Mouse (Mus musculus) embryonic facial prominence, embryonic 15.5 days (tissue): ENCODE data around the gene Gm20388. TPM values are rescaled to one million over a fixed set of nuclear protein-coding genes. Genes with fewer than 3 reads are reported as not detected.

Experiments
- ATAC-seq: fragments of 200-750 bp; cut with Nextera tagmentation; 2 replicates; pipeline ENCODE4 v1.8.0; 2017; ENCODE audit warnings: low read depth, moderate TSS enrichment; ENCODE audit not compliant: insufficient number of reproducible peaks, low FRiP score, low TSS enrichment
- H3K27ac ChIP-seq: fragments of 300-500 bp; sonication (generic); replicated peaks from 2 replicates; pipeline ENCODE4 v1.5.1; 2015; ENCODE audit warnings: mild to moderate bottlenecking, inconsistent platforms
- H3K27me3 ChIP-seq: fragments of 300-500 bp; sonication (generic); 2 replicates; pipeline ENCODE4 v1.6.1; 2015; ENCODE audit warnings: inconsistent platforms
- H3K36me3 ChIP-seq: fragments of 300-500 bp; sonication (generic); 2 replicates; pipeline ENCODE4 v1.6.1; 2015; ENCODE audit warnings: mild to moderate bottlenecking, inconsistent platforms
- H3K4me1 ChIP-seq: fragments of 300-500 bp; sonication (generic); 2 replicates; pipeline ENCODE4 v1.6.1; 2015; ENCODE audit warnings: inconsistent platforms
- H3K4me2 ChIP-seq: fragments of 300-500 bp; sonication (generic); replicated peaks from 2 replicates; pipeline ENCODE4 v1.6.1; 2015; ENCODE audit warnings: mild to moderate bottlenecking, inconsistent platforms
- H3K4me3 ChIP-seq: fragments of 300-500 bp; sonication (generic); replicated peaks from 2 replicates; pipeline ENCODE4 v1.5.1; 2015; ENCODE audit warnings: mild to moderate bottlenecking, inconsistent platforms
- H3K9ac ChIP-seq: fragments of 300-500 bp; sonication (generic); 2 replicates; pipeline ENCODE4 v1.6.1; 2015; ENCODE audit warnings: inconsistent platforms
- H3K9me3 ChIP-seq: fragments of 300-500 bp; sonication (generic); replicated peaks from 2 replicates; pipeline ENCODE4 v1.6.1; 2016; ENCODE audit warnings: inconsistent platforms
- WGBS: fragments of 180-500 bp; shearing (Covaris S2); methylation state at CpG from one replicate; pipeline ENCODE4 v1.1.7; 2015; 5-methylcytosine and 5-hydroxymethylcytosine counted together
- polyA plus RNA-seq: library from polyadenylated mRNA; unstranded; fragments of >200 nt; fragmentation: Nextera tagmentation; extraction: Ambion mirVana; gene quantifications from 2 replicates; pipeline ENCODE4 v1.2.1, GENCODE M21; 2015

Gene Gm20388
- polyA plus RNA-seq, 1 experiment from 2014 or later, result 8.0 TPM

- Histone ChIP-seq H3K4me3 (no peak overlapping the region), H3K4me2 (no peak overlapping the region), H3K4me1 (no peaks in the 10 kb centered on the region), H3K27me3 (no peaks in the 10 kb centered on the region), H3K9me3 (no peaks in the 10 kb centered on the region), H3K27ac (no peak overlapping the region), H3K36me3 (peaks cover 82% of the 10 kb centered on the region), H3K9ac (no peak overlapping the region)
- WGBS, result 91% methylated on average over 3 of the region's 3 CpGs
- no peak for ATAC-seq
These were observed 4004.0 kb downstream of the Gm20388 start for GRCm38 (mm10) chr8:123914635-123915034.

GRCm38 (mm10) chr8:123924719-123925118 is 4014.1 kb downstream of the Gm20388 start:
- ATAC-seq, result peak; percentile 72
- WGBS, result 14% methylated on average over 2 of the region's 2 CpGs

GRCm38 (mm10) chr8:123925671-123926070 is 4015.0 kb downstream of the Gm20388 start:
- no peak overlapping the region for H3K9ac ChIP-seq
- 90% methylated on average over 3 of the region's 3 CpGs for WGBS
- peaks cover 78% of the 10 kb centered on the region for H3K36me3 ChIP-seq
- no peak overlapping the region for H3K4me2 ChIP-seq
- H3K4me1 ChIP-seq, result no peaks in the 10 kb centered on the region
- no peaks in the 10 kb centered on the region for H3K9me3 ChIP-seq
- H3K4me3 ChIP-seq, result no peak overlapping the region
- H3K27ac ChIP-seq, result no peak overlapping the region
- ATAC-seq, result no peak
- no peaks in the 10 kb centered on the region for H3K27me3 ChIP-seq

More at GRCm38 (mm10) chr8:123924719-123925118, 4014.1 kb downstream of the Gm20388 start:
- Histone ChIP-seq H3K4me3 (no peak overlapping the region), H3K4me1 (no peaks in the 10 kb centered on the region), H3K4me2 (no peak overlapping the region), H3K9me3 (no peaks in the 10 kb centered on the region), H3K36me3 (peaks cover 78% of the 10 kb centered on the region), H3K27me3 (no peaks in the 10 kb centered on the region), H3K27ac (no peak overlapping the region), H3K9ac (no peak overlapping the region)

GRCm38 (mm10) chr8:123929026-123929425 is 4018.4 kb downstream of the Gm20388 start:
- ATAC-seq, result no peak
- no peaks in the 10 kb centered on the region for H3K27me3 ChIP-seq
- H3K9me3 ChIP-seq, result no peaks in the 10 kb centered on the region
- no peak overlapping the region for H3K9ac ChIP-seq
- no peak overlapping the region for H3K4me2 ChIP-seq
- 93% methylated on average over 7 of the region's 7 CpGs for WGBS
- H3K27ac ChIP-seq, result no peak overlapping the region
- H3K4me1 ChIP-seq, result no peaks in the 10 kb centered on the region
- H3K36me3 ChIP-seq, result peaks cover 69% of the 10 kb centered on the region
- H3K4me3 ChIP-seq, result no peak overlapping the region

GRCm38 (mm10) chr8:123948942-123949685 is 4038.5 kb downstream of the Gm20388 start, which contains the start of gene Nup133:
TSS of gene Nup133 (minus strand) at chr8:123949265.
- peaks cover 34% of the 10 kb centered on the region for H3K36me3 ChIP-seq
- no peaks in the 10 kb centered on the region for H3K27me3 ChIP-seq
- peak within 1 kb of the TSS; percentile 93 for H3K27ac ChIP-seq
- H3K9me3 ChIP-seq, result no peaks in the 10 kb centered on the region
- peak; percentile 80 for ATAC-seq
- under 1% methylated on average over 77 of the region's 77 CpGs for WGBS
- H3K9ac ChIP-seq, result peak within 1 kb of the TSS; percentile 96
- H3K4me2 ChIP-seq, result peak within 1 kb of the TSS; percentile 85
- peak within 1 kb of the TSS; percentile 99 for H3K4me3 ChIP-seq
- peaks cover 13% of the 10 kb centered on the region for H3K4me1 ChIP-seq

- 0 out of 2 replicates have a peak, but pooled peaks have one; percentile 10 for ATAC-seq
- no peaks in the 10 kb centered on the region for H3K27me3 ChIP-seq
- H3K36me3 ChIP-seq, result peaks cover 36% of the 10 kb centered on the region
- peak overlapping the region; percentile 99 for H3K4me3 ChIP-seq
- whole genome bisulfite sequencing, result under 1% methylated on average over 10 of the region's 10 CpGs
- peak overlapping the region; percentile 96 for H3K9ac ChIP-seq
- no peaks in the 10 kb centered on the region for H3K9me3 ChIP-seq
- H3K4me1 ChIP-seq, result peaks cover 13% of the 10 kb centered on the region
- H3K27ac ChIP-seq, result peak overlapping the region; percentile 93
- peak overlapping the region; percentile 85 for H3K4me2 ChIP-seq
These were observed 4039.0 kb downstream of the Gm20388 start for GRCm38 (mm10) chr8:123949686-123949986.

GRCm38 (mm10) chr8:123950077-123950802 is 4039.6 kb downstream of the Gm20388 start:
- 38% methylated on average over 10 of the region's 10 CpGs for WGBS
- Histone ChIP-seq H3K27me3 (no peaks in the 10 kb centered on the region), H3K27ac (peak overlapping the region; percentile 93), H3K4me2 (peak overlapping the region; percentile 85), H3K9me3 (no peaks in the 10 kb centered on the region), H3K36me3 (peaks cover 38% of the 10 kb centered on the region), H3K4me3 (peak overlapping the region; percentile 99), H3K9ac (peak overlapping the region; percentile 96), H3K4me1 (peaks cover 13% of the 10 kb centered on the region)
- ATAC-seq, result no peak

GRCm38 (mm10) chr8:123953686-123954085 is 4043.0 kb downstream of the Gm20388 start:
- Histone ChIP-seq H3K4me3 (no peak overlapping the region), H3K36me3 (peaks cover 34% of the 10 kb centered on the region), H3K9me3 (no peaks in the 10 kb centered on the region), H3K4me1 (peaks cover 7% of the 10 kb centered on the region; the same call in 1 of the 2 replicates), H3K9ac (no peak overlapping the region), H3K4me2 (no peak overlapping the region), H3K27ac (no peak overlapping the region), H3K27me3 (no peaks in the 10 kb centered on the region)
- no peak for ATAC-seq
- WGBS, result 87% methylated on average over 8 of the region's 8 CpGs

GRCm38 (mm10) chr8:123954246-123954645 is 4043.6 kb downstream of the Gm20388 start:
- H3K27me3 ChIP-seq, result no peaks in the 10 kb centered on the region
- H3K4me2 ChIP-seq, result no peak overlapping the region
- WGBS, result 90% methylated on average over 8 of the region's 8 CpGs
- H3K36me3 ChIP-seq, result peaks cover 35% of the 10 kb centered on the region
- H3K27ac ChIP-seq, result no peak overlapping the region
- no peak for ATAC-seq
- peaks cover 7% of the 10 kb centered on the region; the same call in 1 of the 2 replicates for H3K4me1 ChIP-seq
- no peak overlapping the region for H3K9ac ChIP-seq
- H3K9me3 ChIP-seq, result no peaks in the 10 kb centered on the region
- no peak overlapping the region for H3K4me3 ChIP-seq

- H3K4me1 ChIP-seq, result no peaks in the 10 kb centered on the region
- ATAC-seq, result no peak
- WGBS, result 71% methylated on average over 17 of the region's 17 CpGs
These were observed 4047.5 kb downstream of the Gm20388 start for GRCm38 (mm10) chr8:123958130-123958529.

GRCm38 (mm10) chr8:123959473-123959872 is 4048.8 kb downstream of the Gm20388 start:
- no peaks in the 10 kb centered on the region for H3K27me3 ChIP-seq
- ATAC-seq, result no peak
- H3K4me3 ChIP-seq, result no peak overlapping the region
- H3K27ac ChIP-seq, result no peak overlapping the region
- H3K4me2 ChIP-seq, result no peak overlapping the region
- H3K36me3 ChIP-seq, result peaks cover 45% of the 10 kb centered on the region
- H3K4me1 ChIP-seq, result no peaks in the 10 kb centered on the region
- no peaks in the 10 kb centered on the region for H3K9me3 ChIP-seq
- H3K9ac ChIP-seq, result no peak overlapping the region
- WGBS, result 86% methylated on average over 6 of the region's 6 CpGs

More at GRCm38 (mm10) chr8:123958130-123958529, 4047.5 kb downstream of the Gm20388 start:
- Histone ChIP-seq H3K9ac (no peak overlapping the region), H3K4me3 (no peak overlapping the region), H3K27ac (no peak overlapping the region), H3K36me3 (peaks cover 52% of the 10 kb centered on the region), H3K9me3 (no peaks in the 10 kb centered on the region), H3K4me2 (no peak overlapping the region), H3K27me3 (no peaks in the 10 kb centered on the region)
